Mouse (Mus musculus) intestine, postnatal 0 days (tissue): ENCODE data around the gene 1700001O22Rik. TPM values are rescaled to one million over a fixed set of nuclear protein-coding genes. Genes with fewer than 3 reads are reported as not detected.
A peak's percentile ranks its signal among the peaks of the same experiment; 100 is the strongest.

Experiments
- ATAC-seq: fragments of 200-750 bp; cut with Nextera tagmentation; 2 replicates; pipeline ENCODE4 v1.8.0; 2017; ENCODE audit warnings: mild to moderate bottlenecking, moderate TSS enrichment, moderate library complexity
- H3K27ac ChIP-seq: fragments of 300-500 bp; sonication (generic); 2 replicates; pipeline ENCODE4 v1.5.1; 2014; ENCODE audit warnings: mild to moderate bottlenecking, low read depth, low read length, moderate library complexity
- H3K27me3 ChIP-seq: fragments of 300-500 bp; sonication (generic); replicated peaks from 2 replicates; pipeline ENCODE4 v1.6.1; 2014; ENCODE audit warnings: low read length, mixed read lengths; ENCODE audit not compliant: control insufficient read depth, insufficient read depth
- H3K36me3 ChIP-seq: fragments of 300-500 bp; sonication (generic); 2 replicates; pipeline ENCODE4 v1.6.1; 2014; ENCODE audit warnings: mild to moderate bottlenecking, moderate library complexity; ENCODE audit not compliant: control insufficient read depth, insufficient read depth
- H3K4me1 ChIP-seq: fragments of 300-500 bp; sonication (generic); replicated peaks from 2 replicates; pipeline ENCODE4 v1.6.1; 2014; ENCODE audit warnings: antibody characterized with exemption, low read length, mixed read lengths; ENCODE audit not compliant: control insufficient read depth, insufficient read depth
- H3K4me2 ChIP-seq: fragments of 300-500 bp; sonication (generic); replicated peaks from 2 replicates; pipeline ENCODE4 v1.6.1; 2014; ENCODE audit warnings: low read depth, mild to moderate bottlenecking, moderate library complexity
- H3K4me3 ChIP-seq: fragments of 300-500 bp; sonication (generic); 2 replicates; pipeline ENCODE4 v1.5.1; 2014; ENCODE audit warnings: low read depth, low read length
- H3K9ac ChIP-seq: fragments of 300-500 bp; sonication (generic); 2 replicates; pipeline ENCODE4 v1.6.1; 2014; ENCODE audit warnings: mild to moderate bottlenecking, low read depth, low read length
- H3K9me3 ChIP-seq: fragments of 300-500 bp; sonication (generic); 2 replicates; pipeline ENCODE4 v1.6.1; 2016; ENCODE audit warnings: mixed run types; ENCODE audit not compliant: control insufficient read depth
- CTCF ChIP-seq: sonication (generic); IDR thresholded peaks from 2 replicates; pipeline ENCODE4 v1.5.1; 2016; ENCODE audit warnings: low read depth, mild to moderate bottlenecking, control low read depth, antibody characterized with exemption, moderate library complexity
- WGBS: fragments of 180-500 bp; shearing (Covaris S2); extraction: QIAGEN DNeasy Blood & Tissue Kit; methylation state at CpG from one replicate; pipeline ENCODE4 v1.1.7; 2014; 5-methylcytosine and 5-hydroxymethylcytosine counted together
- polyA plus RNA-seq: library from polyadenylated mRNA; unstranded; fragments of >200 nt; fragmentation: Nextera tagmentation; extraction: Ambion mirVana; gene quantifications from 2 replicates; pipeline ENCODE4 v1.2.1, GENCODE M21; 2015

Gene 1700001O22Rik
- polyA plus RNA-seq, 1 experiment from 2014 or later: 0.60 TPM

- no peak for ATAC-seq
- WGBS: 60% methylated on average over 6 of the region's 6 CpGs
These were observed 34.3 kb downstream of the 1700001O22Rik start for GRCm38 (mm10) chr2:30769187-30769586.

GRCm38 (mm10) chr2:30768529-30768928 lies 34.9 kb downstream of the 1700001O22Rik start:
- Histone ChIP-seq H3K4me2 (no peak overlapping the region), H3K4me3 (no peak overlapping the region), H3K4me1 (peaks cover 5% of the 10 kb centered on the region; the same call in 1 of the 2 replicates), H3K27ac (no peak overlapping the region), H3K9ac (no peak overlapping the region), H3K36me3 (no peaks in the 10 kb centered on the region), H3K9me3 (no peaks in the 10 kb centered on the region), H3K27me3 (no peaks in the 10 kb centered on the region)
- TF ChIP-seq CTCF: no peak
- ATAC-seq: no peak
- 60% methylated on average over 5 of the region's 5 CpGs for WGBS

More at GRCm38 (mm10) chr2:30769187-30769586, 34.3 kb downstream of the 1700001O22Rik start:
- no peak overlapping the region for H3K27ac ChIP-seq
- H3K36me3 ChIP-seq: no peaks in the 10 kb centered on the region
- no peak overlapping the region for H3K4me2 ChIP-seq
- H3K9me3 ChIP-seq: no peaks in the 10 kb centered on the region
- no peaks in the 10 kb centered on the region for H3K27me3 ChIP-seq
- H3K4me1 ChIP-seq: peaks cover 5% of the 10 kb centered on the region; the same call in 1 of the 2 replicates
- no peak overlapping the region for H3K9ac ChIP-seq
- no peak overlapping the region for H3K4me3 ChIP-seq
- peak; percentile 58 for TF ChIP-seq CTCF

- no peaks in the 10 kb centered on the region for H3K27me3 ChIP-seq
- no peaks in the 10 kb centered on the region for H3K9me3 ChIP-seq
- WGBS: 85% methylated on average over 7 of the region's 7 CpGs
- peaks cover 5% of the 10 kb centered on the region; the same call in 1 of the 2 replicates for H3K4me1 ChIP-seq
- H3K9ac ChIP-seq: no peak overlapping the region
- H3K36me3 ChIP-seq: no peaks in the 10 kb centered on the region
- ATAC-seq: no peak
- H3K27ac ChIP-seq: no peak overlapping the region
- no peak overlapping the region for H3K4me2 ChIP-seq
- H3K4me3 ChIP-seq: no peak overlapping the region
- TF ChIP-seq CTCF: no peak
These were observed 35.7 kb downstream of the 1700001O22Rik start for GRCm38 (mm10) chr2:30767626-30768240.

DNA sequence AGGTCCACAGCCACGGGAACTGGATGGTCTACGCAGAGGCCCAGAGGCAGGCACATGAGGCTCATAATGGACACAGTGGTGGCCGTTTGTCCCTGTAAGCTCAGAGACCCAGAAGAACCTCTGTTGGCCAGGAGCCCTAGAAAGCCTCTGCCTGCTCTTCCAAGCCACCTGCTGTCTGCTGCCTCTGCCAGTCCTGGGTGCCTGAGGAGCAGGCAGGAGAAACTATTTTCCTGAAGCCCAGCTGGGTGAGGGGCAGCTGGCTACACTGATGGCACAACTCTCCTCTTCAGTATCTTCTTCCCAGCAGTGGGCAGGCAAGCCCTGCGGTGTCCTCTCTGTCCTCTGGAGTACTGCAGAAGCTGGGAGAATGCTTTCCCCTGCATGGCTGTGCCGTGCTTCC lies 37.0 kb downstream of the 1700001O22Rik start:
- no peak overlapping the region for H3K9ac ChIP-seq
- 92% methylated on average over 5 of the region's 5 CpGs for WGBS
- H3K4me2 ChIP-seq: no peak overlapping the region
- no peak for ATAC-seq
- no peak overlapping the region for H3K4me3 ChIP-seq
- H3K27ac ChIP-seq: no peak overlapping the region
- H3K4me1 ChIP-seq: 0 out of 2 replicates have a peak, but pooled peaks cover under 1% of the 10 kb centered on the region
- no peaks in the 10 kb centered on the region for H3K36me3 ChIP-seq
- TF ChIP-seq CTCF: no peak
- H3K27me3 ChIP-seq: no peaks in the 10 kb centered on the region
- no peaks in the 10 kb centered on the region for H3K9me3 ChIP-seq

DNA sequence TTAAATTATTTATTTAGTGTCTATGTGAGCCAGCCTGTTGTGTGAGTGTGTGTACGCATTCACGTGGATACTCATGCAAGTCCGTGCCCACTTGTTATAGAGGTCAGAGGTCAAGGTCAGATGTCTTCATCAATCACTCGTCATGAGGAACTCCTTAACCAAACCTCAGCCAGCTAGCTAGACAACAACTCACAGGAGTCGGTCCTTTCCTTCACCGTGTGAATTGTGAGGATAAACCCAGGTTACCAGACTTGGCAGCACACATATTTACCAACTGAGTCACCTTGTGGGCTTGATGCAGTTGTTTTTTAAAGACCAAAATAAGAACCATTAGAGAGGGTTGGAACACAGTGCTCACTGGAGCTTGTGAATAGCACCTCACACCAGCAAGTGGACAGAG lies 42.8 kb downstream of the 1700001O22Rik start:
- Histone ChIP-seq H3K36me3 (no peaks in the 10 kb centered on the region), H3K27me3 (no peaks in the 10 kb centered on the region), H3K9me3 (no peaks in the 10 kb centered on the region), H3K4me3 (no peak overlapping the region), H3K27ac (no peak overlapping the region), H3K4me1 (no peaks in the 10 kb centered on the region; the same call in 1 of the 2 replicates), H3K4me2 (no peak overlapping the region), H3K9ac (no peak overlapping the region)
- WGBS: 52% methylated on average over 6 of the region's 6 CpGs
- no peak for ATAC-seq
- TF ChIP-seq CTCF: no peak

- Histone ChIP-seq H3K4me1 (no peaks in the 10 kb centered on the region; the same call in 1 of the 2 replicates), H3K4me3 (no peak overlapping the region), H3K4me2 (no peak overlapping the region), H3K36me3 (no peaks in the 10 kb centered on the region), H3K9ac (no peak overlapping the region), H3K27me3 (no peaks in the 10 kb centered on the region), H3K27ac (no peak overlapping the region), H3K9me3 (no peaks in the 10 kb centered on the region)
- no peak for ATAC-seq
- WGBS: 61% methylated on average over 10 of the region's 10 CpGs
- TF ChIP-seq CTCF: no peak
These were observed 43.5 kb downstream of the 1700001O22Rik start for GRCm38 (mm10) chr2:30759858-30760547.
